Mouse (Mus musculus) mouse embryonic stem cell (cell line): ENCODE results near the gene Abcg5.

ENCODE experiments used
- in situ Hi-C, 2 experiments: fragments of 300-500 bp; cut with MboI; formaldehyde crosslinking; loops; 1 replicate in 1 of 2; 3 replicates in 1 of 2; pipeline ENCODE4 v1.14.3; 2019 to 2020; ENCODE audit warnings: low sequenced_read_pairs in 2 of 2, low pct_unique_long_range_greater_than_20kb in 1 of 2, mixed read lengths in 1 of 2; ENCODE audit not compliant: unreplicated experiment in 1 of 2

Abcg5 gene

GRCm38 (mm10) chr17:84682734-84683717 lies at the start of gene Abcg5:
Gene Abcg5, minus strand, starts transcription at chr17:84683011.
- in situ Hi-C loops = no loop called here

- in situ Hi-C loops = no loop called here
These were observed 49.8 kb upstream of the Abcg5 start for GRCm38 (mm10) chr17:84732612-84733011.

- in situ Hi-C loops = no loop called here
These were observed 48.5 kb upstream of the Abcg5 start for GRCm38 (mm10) chr17:84731361-84731760.

- in situ Hi-C loops = no loop called here
These were observed 46.3 kb upstream of the Abcg5 start for GRCm38 (mm10) chr17:84729140-84729539.

GRCm38 (mm10) chr17:84728201-84728911 lies 45.5 kb upstream of the Abcg5 start:
- in situ Hi-C loops = no loop called here

GRCm38 (mm10) chr17:84725163-84725562 lies 42.4 kb upstream of the Abcg5 start:
- in situ Hi-C loops = no loop called here

GRCm38 (mm10) chr17:84724028-84724427 lies 41.2 kb upstream of the Abcg5 start:
- in situ Hi-C loops = no loop called here

- in situ Hi-C loops = no loop called here
These were observed 36.3 kb upstream of the Abcg5 start for GRCm38 (mm10) chr17:84719105-84719504.

GRCm38 (mm10) chr17:84717416-84717815 lies 34.6 kb upstream of the Abcg5 start:
- in situ Hi-C loops = no loop called here

GRCm38 (mm10) chr17:84716252-84716872 lies 33.6 kb upstream of the Abcg5 start:
- in situ Hi-C loops = no loop called here

GRCm38 (mm10) chr17:84714930-84715329 lies 32.1 kb upstream of the Abcg5 start:
- in situ Hi-C loops = no loop called here

- in situ Hi-C loops = no loop called here
These were observed 30.9 kb upstream of the Abcg5 start for GRCm38 (mm10) chr17:84713563-84714164.

GRCm38 (mm10) chr17:84709403-84709851 lies 26.6 kb upstream of the Abcg5 start:
- in situ Hi-C loops = no loop called here

GRCm38 (mm10) chr17:84708818-84709217 lies 26.0 kb upstream of the Abcg5 start:
- in situ Hi-C loops = no loop called here

GRCm38 (mm10) chr17:84707407-84707806 lies 24.6 kb upstream of the Abcg5 start:
- in situ Hi-C loops = no loop called here

GRCm38 (mm10) chr17:84698727-84699126 lies 15.9 kb upstream of the Abcg5 start:
- in situ Hi-C loops = no loop called here

- in situ Hi-C loops = no loop called here
These were observed 13.7 kb upstream of the Abcg5 start for GRCm38 (mm10) chr17:84696537-84696936.

GRCm38 (mm10) chr17:84693741-84694140 lies 10.9 kb upstream of the Abcg5 start:
- in situ Hi-C loops = no loop called here

- in situ Hi-C loops = no loop called here
These were observed 7.3 kb upstream of the Abcg5 start for GRCm38 (mm10) chr17:84690111-84690510.
